8 mouse cellular contexts compared by ENCODE assay signal in genomic region chr3:84190513-84191061, GRCm38 (mm10). TPM values are rescaled to one million over a fixed set of nuclear protein-coding genes. Genes with fewer than 3 reads are reported as not detected.
DNase-seq lines count a peak whose midpoint lies in the region; ATAC-seq and TF ChIP-seq lines count a peak whose summit lies in the region.

No protein-coding gene starts in this region.

- H3K36me3 ChIP-seq in kidney, adult 2 months (ENCODE audit: control insufficient read depth, insufficient read depth, low read length) = no peaks in the 10 kb centered on the region
- H3K36me3 ChIP-seq in liver, embryonic 13.5 days = no peaks in the 10 kb centered on the region

- peak; percentile 62 for ATAC-seq in common myeloid progenitor, adult 5-6 weeks (replicated peaks; ENCODE audit: low read depth, poor library complexity, severe bottlenecking)
- no peak for ATAC-seq in liver, embryonic 13.5 days (ENCODE audit: low read depth)
- ATAC-seq in erythroid progenitor cell, adult 5-6 weeks (replicated peaks; ENCODE audit: low FRiP score, poor library complexity, severe bottlenecking) = no peak

- H3K27me3 ChIP-seq in kidney, adult 2 months (replicated peaks; ENCODE audit: control insufficient read depth, insufficient read depth, low read length) = no peaks in the 10 kb centered on the region
- peaks cover 44% of the 10 kb centered on the region for H3K27me3 ChIP-seq in liver, embryonic 13.5 days

- DNase-seq in kidney, adult 2 months = peak; percentile 5
- no peak for DNase-seq in kidney, adult 9 months
- peak; percentile 23 to 37 for DNase-seq in heart, postnatal 14 days
- DNase-seq in liver, embryonic 13.5 days = no peak
- DNase-seq in natural killer cell, adult 2 months (ENCODE audit: low spot score in 2 of 2) = peak; percentile 6 to 28
- no peak for DNase-seq in left cerebral cortex, postnatal 4 days

- H3K9ac ChIP-seq in liver, embryonic 13.5 days = no peak overlapping the region

- no peak for TF ChIP-seq CTCF in kidney, adult 2 months (conservative IDR thresholded peaks at IDR 0.05; ENCODE audit: insufficient read depth, insufficient read length, low read depth, low read length)

- no peaks in the 10 kb centered on the region for H3K9me3 ChIP-seq in liver, embryonic 13.5 days (replicated peaks)

- H3K4me3 ChIP-seq in kidney, adult 2 months (ENCODE audit: insufficient read depth, low read depth, low read length) = peak overlapping the region; percentile 39
- H3K4me3 ChIP-seq in liver, embryonic 13.5 days (replicated peaks) = peak overlapping the region; percentile 16

- WGBS in kidney, adult 2 months = 29% methylated on average over 41 of the region's 41 CpGs
- 3% methylated on average over 41 of the region's 41 CpGs for WGBS in liver, embryonic 13.5 days (ENCODE audit: insufficient replicate concordance)

- TF ChIP-seq POLR2A in kidney, adult 2 months (IDR thresholded peaks at IDR 0.05; ENCODE audit: low read depth, low read length) = no peak

- intact Hi-C loops in heart, postnatal 14 days (cut with DNase I) = loop anchor here (5.0 kb wide), 2 partner anchors 37 to 72 kb away; no protein-coding TSS in a partner anchor
- intact Hi-C loops in left cerebral cortex, postnatal 4 days (cut with DNase I) = no loop called here

- peak overlapping the region; percentile 45 for H3K4me2 ChIP-seq in liver, embryonic 13.5 days

- H3K27ac ChIP-seq in kidney, adult 2 months (ENCODE audit: insufficient read depth, low read depth, low read length) = no peak overlapping the region
- no peak overlapping the region for H3K27ac ChIP-seq in liver, embryonic 13.5 days

- no peaks in the 10 kb centered on the region for H3K4me1 ChIP-seq in kidney, adult 2 months (ENCODE audit: control insufficient read depth, insufficient read depth, low read length)
- H3K4me1 ChIP-seq in liver, embryonic 13.5 days (replicated peaks) = peaks cover 6% of the 10 kb centered on the region

RNA-seq across cellular contexts. Expression of gene Gm6525, which starts 16.7 kb away (rescaled TPM):
- polyA plus RNA-seq in kidney, adult 2 months (2012; rRNA removed) = not detected in 2 replicates
- 0.87 TPM in 1 of 2 replicates, not detected in the other for total RNA-seq in common myeloid progenitor, adult 5-6 weeks (2017)
- total RNA-seq in heart, postnatal 14 days (2021) = not detected
- polyA plus RNA-seq in liver, embryonic 13.5 days (2015; fragmentation: Nextera tagmentation; extraction: Ambion mirVana) = 0.17 TPM in 1 of 2 replicates, not detected in the other
- total RNA-seq in left cerebral cortex, postnatal 4 days (2021) = not detected
- total RNA-seq in erythroid progenitor cell, adult 5-6 weeks (2015; ENCODE audit: low replicate concordance) = not detected in 2 replicates
- 3.9 TPM in 1 of 2 replicates, not detected in the other for total RNA-seq in erythroid progenitor cell, adult 5-6 weeks (2017; ENCODE audit: low replicate concordance)

RNA-seq across cellular contexts. Expression of gene Mnd1, which starts 35.0 kb away (rescaled TPM):
- 0.54 and 0.72 TPM in 2 replicates for polyA plus RNA-seq in kidney, adult 2 months (2012; rRNA removed)
- 16.3 and 45.1 TPM in 2 replicates for total RNA-seq in common myeloid progenitor, adult 5-6 weeks (2017)
- 1 to 10 TPM; 4.0 to 6.5 TPM for total RNA-seq in heart, postnatal 14 days (2021)
- polyA plus RNA-seq in liver, embryonic 13.5 days (2015; fragmentation: Nextera tagmentation; extraction: Ambion mirVana) = 8.7 and 11.7 TPM in 2 replicates
- 1 to 10 TPM; 2.7 to 2.9 TPM for total RNA-seq in left cerebral cortex, postnatal 4 days (2021)
- total RNA-seq in erythroid progenitor cell, adult 5-6 weeks (2015; ENCODE audit: low replicate concordance) = 2.9 and 6.3 TPM in 2 replicates
- total RNA-seq in erythroid progenitor cell, adult 5-6 weeks (2017; ENCODE audit: low replicate concordance) = 1.4 and 3.6 TPM in 2 replicates

Comparison
In these comparisons a context has a peak if more than half of its experiments do, and no peak if none do; other contexts are left out.
1. DNase-seq: peak in kidney, adult 2 months (single experiment), heart, postnatal 14 days (2 of 2) and natural killer cell, adult 2 months (2 of 2); none in kidney, adult 9 months (single experiment), liver, embryonic 13.5 days (single experiment) and left cerebral cortex, postnatal 4 days (single experiment).